Mouse (Mus musculus): ENCODE results near the gene Sart1.

Sart1 gene

GRCm38 (mm10) chr19:5388588-5389242 is at the start of gene Sart1:
Gene Sart1, minus strand, starts transcription at chr19:5388703.
- peak; percentile 85 to 87 for DNase-seq (ENCODE audit: low read depth in 1 of 2, low spot score in 2 of 2)

GRCm38 (mm10) chr19:5433951-5434350 is 45.4 kb upstream of the Sart1 start:
- no peak for DNase-seq (ENCODE audit: low read depth in 1 of 2, low spot score in 2 of 2)

GRCm38 (mm10) chr19:5432992-5433852 is 44.7 kb upstream of the Sart1 start:
- DNase-seq (ENCODE audit: low read depth in 1 of 2, low spot score in 2 of 2): no peak

GRCm38 (mm10) chr19:5431911-5432464 is 43.5 kb upstream of the Sart1 start:
- DNase-seq (ENCODE audit: low read depth in 1 of 2, low spot score in 2 of 2): no peak

GRCm38 (mm10) chr19:5430408-5430807 is 41.9 kb upstream of the Sart1 start:
- DNase-seq (ENCODE audit: low read depth in 1 of 2, low spot score in 2 of 2): no peak

- DNase-seq (ENCODE audit: low read depth in 1 of 2, low spot score in 2 of 2): no peak
Measured at GRCm38 (mm10) chr19:5429806-5430205, 41.3 kb upstream of the Sart1 start.

GRCm38 (mm10) chr19:5429219-5429618 is 40.7 kb upstream of the Sart1 start:
- no peak for DNase-seq (ENCODE audit: low read depth in 1 of 2, low spot score in 2 of 2)

- DNase-seq (ENCODE audit: low read depth in 1 of 2, low spot score in 2 of 2): no peak
Measured at GRCm38 (mm10) chr19:5428083-5428482, 39.6 kb upstream of the Sart1 start.

GRCm38 (mm10) chr19:5426640-5427290 is 38.3 kb upstream of the Sart1 start:
- DNase-seq (ENCODE audit: low read depth in 1 of 2, low spot score in 2 of 2): no peak

- DNase-seq (ENCODE audit: low read depth in 1 of 2, low spot score in 2 of 2): no peak
Measured at GRCm38 (mm10) chr19:5425906-5426565, 37.5 kb upstream of the Sart1 start.

- peak; percentile 63 to 84 for DNase-seq (ENCODE audit: low read depth in 1 of 2, low spot score in 2 of 2)
Measured at GRCm38 (mm10) chr19:5424782-5425741, 36.6 kb upstream of the Sart1 start, which contains the start of the genes Drap1 and AI837181. Gene Drap1, minus strand, starts transcription at chr19:5424979. Gene AI837181, plus strand, starts transcription at chr19:5425144.

GRCm38 (mm10) chr19:5424092-5424781 is 35.7 kb upstream of the Sart1 start:
- DNase-seq (ENCODE audit: low read depth in 1 of 2, low spot score in 2 of 2): no peak

- no peak for DNase-seq (ENCODE audit: low read depth in 1 of 2, low spot score in 2 of 2)
Measured at GRCm38 (mm10) chr19:5423561-5423960, 35.1 kb upstream of the Sart1 start.

- no peak for DNase-seq (ENCODE audit: low read depth in 1 of 2, low spot score in 2 of 2)
Measured at GRCm38 (mm10) chr19:5422895-5423443, 34.5 kb upstream of the Sart1 start.

- DNase-seq (ENCODE audit: low read depth in 1 of 2, low spot score in 2 of 2): no peak
Measured at GRCm38 (mm10) chr19:5422267-5422666, 33.8 kb upstream of the Sart1 start.

- DNase-seq (ENCODE audit: low read depth in 1 of 2, low spot score in 2 of 2): no peak
Measured at GRCm38 (mm10) chr19:5421784-5422183, 33.3 kb upstream of the Sart1 start.

GRCm38 (mm10) chr19:5420579-5420978 is 32.1 kb upstream of the Sart1 start:
- no peak for DNase-seq (ENCODE audit: low read depth in 1 of 2, low spot score in 2 of 2)

- DNase-seq (ENCODE audit: low read depth in 1 of 2, low spot score in 2 of 2): no peak
Measured at GRCm38 (mm10) chr19:5419630-5420029, 31.1 kb upstream of the Sart1 start.
